Mouse (Mus musculus): ENCODE results near the gene Rph3a. TPM values are rescaled to one million over a fixed set of nuclear protein-coding genes. Genes with fewer than 3 reads are reported as not detected.

Gene Rph3a
- polyA plus RNA-seq, 1 experiment from 2014 or later, result not detected

DNA sequence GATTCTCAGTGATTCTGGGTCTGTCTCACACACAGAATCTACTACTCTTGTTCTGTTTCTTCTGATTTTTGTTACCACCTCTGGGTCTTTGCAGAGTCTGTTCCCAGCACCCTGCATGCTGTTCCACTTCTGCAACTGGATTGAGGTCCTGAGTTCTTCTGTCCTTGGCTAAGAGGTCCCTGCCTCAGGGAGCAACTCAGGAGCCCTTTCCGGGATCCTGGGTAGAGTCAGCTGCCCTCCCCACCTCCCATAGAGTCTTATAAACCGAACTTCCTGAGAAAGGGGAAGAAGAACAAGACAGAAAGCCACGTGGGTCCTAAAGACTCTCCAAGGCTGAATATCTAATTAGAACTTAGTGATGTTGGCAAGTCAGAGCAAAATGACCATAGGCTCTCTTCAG is 118.9 kb downstream of the Rph3a start:
- ATAC-seq (no peak), DNase-seq (ENCODE audit: low read depth, low spot score) (no peak)
- in situ Hi-C loops (cut with MboI; ENCODE audit: low pct_unique_long_range_greater_than_20kb), result loop anchor here (5.0 kb wide), 1 partner anchor 94 kb away; the partner anchor contains the start of gene Oas1e
- CTCF ChIA-PET, result no interaction called here
- no peak for TF ChIP-seq CTCF (IDR thresholded peaks at IDR 0.05)
- H3K27me3 ChIP-seq, result no peaks in the 10 kb centered on the region
- POLR2A ChIA-PET, result no interaction called here

Other genes starting within 250 kb of the Rph3a start
- 0.04 TPM for gene Oas3, start 232.4 kb downstream of the Rph3a start, polyA plus RNA-seq (2021)
- not detected for gene Oas1e, start 214.6 kb downstream of the Rph3a start, polyA plus RNA-seq (2021)
- gene Oas1c, start 197.6 kb downstream of the Rph3a start, polyA plus RNA-seq (2021), result 1.9 TPM
- gene Oas1f, start 162.7 kb downstream of the Rph3a start, polyA plus RNA-seq (2021), result not detected
- gene Oas1h, start 148.7 kb downstream of the Rph3a start, polyA plus RNA-seq (2021), result not detected
- gene Oas1g, start 122.5 kb downstream of the Rph3a start, polyA plus RNA-seq (2021), result 0.04 TPM
- gene Oas1a, start 102.6 kb downstream of the Rph3a start, polyA plus RNA-seq (2021), result 0.21 TPM
- not detected for gene Oas1d, start 95.6 kb downstream of the Rph3a start, polyA plus RNA-seq (2021)
- gene Ptpn11, start 181.3 kb upstream of the Rph3a start, polyA plus RNA-seq (2021), result 131 TPM
- 1,368 TPM for gene Rpl6, start 194.4 kb upstream of the Rph3a start, polyA plus RNA-seq (2021)
- 13.7 TPM for gene Hectd4, start 210.1 kb upstream of the Rph3a start, polyA plus RNA-seq (2021)

Data from Patski (cell line).